Mouse (Mus musculus): ENCODE measurements at regions not wholly inside any gene's neighbourhood (a gene's known extent, or its start where the extent isn't known, plus 50 kb on each side); places are given as distances from the start of the nearest gene placed in this dataset.

DNA sequence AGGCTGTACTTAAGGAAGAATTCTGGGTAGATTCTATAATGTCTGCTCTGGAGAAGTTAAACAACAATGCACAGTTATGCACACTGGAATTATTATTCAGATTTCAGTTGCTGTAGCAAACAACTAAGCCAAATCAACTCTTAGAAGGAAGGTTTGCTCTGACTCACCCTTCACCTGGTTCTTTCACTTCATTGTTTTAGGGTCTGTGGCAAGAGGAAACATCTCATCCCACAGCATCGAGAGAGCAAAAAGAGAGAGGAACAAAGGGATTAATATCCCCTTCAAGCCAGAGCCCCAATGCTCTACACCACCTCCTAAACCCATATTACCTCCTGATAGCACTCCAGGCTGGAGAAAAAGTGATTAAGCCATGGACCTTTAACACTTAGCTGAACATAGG lies 373.4 kb upstream of the Meis1 start:
- no peak for DNase-seq (ENCODE audit: extremely low spot score in 1 of 2, low spot score in 2 of 2)
- no peak for TF ChIP-seq CTCF (IDR thresholded peaks at IDR 0.05)
- intact Hi-C loops (cut with DNase I), result no loop called here
- no peak overlapping the region for H3K27ac ChIP-seq
- no peak overlapping the region for H3K4me3 ChIP-seq

DNA sequence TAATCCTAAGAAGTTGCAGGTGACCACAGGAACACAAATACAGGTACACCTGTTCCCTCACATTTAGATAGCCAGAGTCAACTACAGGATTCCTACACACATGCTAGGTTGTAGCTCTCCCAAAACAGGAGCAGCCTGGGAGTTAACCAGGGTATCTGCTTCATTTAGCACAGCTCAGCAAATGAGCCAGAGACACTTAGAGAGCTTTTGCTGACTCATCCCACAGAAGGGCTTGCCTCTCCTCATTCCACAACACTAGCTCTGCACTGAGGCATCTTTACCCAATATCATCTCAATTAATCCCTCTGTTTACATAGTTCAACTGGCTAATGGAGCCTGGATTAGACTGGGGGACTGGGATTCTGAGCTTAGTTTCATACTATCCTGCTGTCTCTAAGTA lies 375.6 kb upstream of the Meis1 start:
- no peak for TF ChIP-seq CTCF (IDR thresholded peaks at IDR 0.05)
- Histone ChIP-seq H3K4me3 (no peak overlapping the region), H3K27ac (no peak overlapping the region)
- intact Hi-C loops (cut with DNase I), result no loop called here
- no peak for DNase-seq (ENCODE audit: extremely low spot score in 1 of 2, low spot score in 2 of 2)

DNA sequence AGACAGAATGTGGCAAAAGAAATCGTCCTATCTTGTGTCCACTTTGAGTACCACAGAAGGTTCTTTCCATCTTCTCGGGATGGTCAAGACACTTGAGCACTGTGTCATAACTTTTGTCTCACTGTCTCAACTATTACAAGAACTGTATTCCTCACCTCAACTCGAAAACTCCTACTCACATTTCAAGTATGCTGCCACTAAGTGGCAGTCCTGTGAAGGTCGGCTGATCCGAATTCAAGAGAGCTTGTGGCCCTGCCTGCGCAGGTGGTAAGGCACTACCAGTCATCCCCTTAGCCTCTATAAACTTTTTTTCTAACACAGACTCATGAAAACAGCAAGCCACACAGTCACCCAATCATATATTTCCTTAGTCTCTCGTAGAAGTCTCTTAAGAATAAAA lies 381.6 kb upstream of the Meis1 start:
- Histone ChIP-seq H3K27ac (no peak overlapping the region), H3K4me3 (no peak overlapping the region)
- DNase-seq (ENCODE audit: extremely low spot score in 1 of 2, low spot score in 2 of 2), result no peak
- no peak; the same call in 1 of the 2 replicates for TF ChIP-seq CTCF (IDR thresholded peaks at IDR 0.05)
- intact Hi-C loops (cut with DNase I), result no loop called here

- H3K27ac ChIP-seq, result no peak overlapping the region
- intact Hi-C loops (cut with DNase I), result no loop called here
Observed at GRCm38 (mm10) chr11:19420143-19420542, 401.4 kb upstream of the Meis1 start.

GRCm38 (mm10) chr11:19423268-19423667 lies 404.5 kb upstream of the Meis1 start:
- Histone ChIP-seq H3K4me3 (no peak overlapping the region), H3K27ac (no peak overlapping the region)
- intact Hi-C loops (cut with DNase I), result no loop called here
- no peak for TF ChIP-seq CTCF (IDR thresholded peaks at IDR 0.05)
- no peak for DNase-seq (ENCODE audit: extremely low spot score in 1 of 2, low spot score in 2 of 2)

More at GRCm38 (mm10) chr11:19420143-19420542, 401.4 kb upstream of the Meis1 start:
- H3K4me3 ChIP-seq, result no peak overlapping the region
- TF ChIP-seq CTCF (IDR thresholded peaks at IDR 0.05), result peak; percentile 36
- no peak for DNase-seq (ENCODE audit: extremely low spot score in 1 of 2, low spot score in 2 of 2)

- intact Hi-C loops (cut with DNase I), result no loop called here
- Histone ChIP-seq H3K4me3 (no peak overlapping the region), H3K27ac (no peak overlapping the region)
- DNase-seq (ENCODE audit: extremely low spot score in 1 of 2, low spot score in 2 of 2), result peak in 1 of 2 experiments; percentile 13
- TF ChIP-seq CTCF (IDR thresholded peaks at IDR 0.05), result no peak
Observed at GRCm38 (mm10) chr11:19423841-19424815, 405.3 kb upstream of the Meis1 start.

GRCm38 (mm10) chr11:19427559-19427958 lies 408.8 kb upstream of the Meis1 start:
- no peak for TF ChIP-seq CTCF (IDR thresholded peaks at IDR 0.05)
- no peak for DNase-seq (ENCODE audit: extremely low spot score in 1 of 2, low spot score in 2 of 2)
- intact Hi-C loops (cut with DNase I), result no loop called here
- H3K27ac ChIP-seq, result no peak overlapping the region
- H3K4me3 ChIP-seq, result no peak overlapping the region

DNA sequence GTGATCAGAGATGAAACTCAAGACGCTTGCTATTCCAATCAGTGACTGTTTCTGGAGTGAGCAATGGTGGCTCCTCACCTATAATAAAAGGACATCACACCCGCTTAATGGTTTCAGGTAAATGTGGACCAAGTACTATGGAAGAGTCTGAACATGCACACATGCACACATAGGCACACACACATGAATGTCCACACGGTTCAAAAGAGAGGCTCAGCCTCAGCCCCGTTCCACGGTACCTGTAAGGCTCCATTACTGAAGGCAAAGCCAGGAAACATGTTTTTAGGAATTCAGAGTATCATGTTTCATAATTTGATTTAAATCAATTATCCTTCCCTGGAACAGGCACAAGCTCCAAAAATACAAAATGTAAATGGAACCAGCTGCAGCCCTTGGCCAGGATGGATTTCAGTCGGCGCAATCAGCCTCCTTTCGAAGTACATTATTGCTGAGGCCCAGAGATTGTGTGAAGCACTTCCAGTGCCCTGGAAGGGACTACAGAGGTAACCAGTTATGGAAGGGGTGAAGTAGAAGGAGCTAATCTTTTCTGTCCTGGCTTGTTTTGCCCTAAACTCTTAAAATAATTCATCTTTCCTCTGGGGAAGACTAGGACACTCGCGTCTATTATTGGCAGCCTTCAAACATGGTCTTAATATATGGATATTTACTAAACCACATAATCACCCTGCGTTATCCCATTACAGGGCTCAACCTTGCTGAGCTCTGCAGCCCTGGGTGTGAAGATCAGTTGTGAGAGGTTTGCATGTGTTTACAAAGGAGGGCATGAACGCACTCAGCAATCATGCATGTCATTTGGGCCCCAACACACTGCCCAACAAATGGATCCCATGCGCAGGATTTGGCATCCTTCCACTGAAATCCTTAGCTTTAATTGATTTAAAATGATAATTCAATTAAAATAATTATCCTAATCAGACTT lies 415.2 kb upstream of the Meis1 start:
- Histone ChIP-seq H3K4me3 (no peak overlapping the region), H3K27ac (no peak overlapping the region)
- no peak for DNase-seq (ENCODE audit: extremely low spot score in 1 of 2, low spot score in 2 of 2)
- intact Hi-C loops (cut with DNase I), result no loop called here
- no peak for TF ChIP-seq CTCF (IDR thresholded peaks at IDR 0.05)

DNA sequence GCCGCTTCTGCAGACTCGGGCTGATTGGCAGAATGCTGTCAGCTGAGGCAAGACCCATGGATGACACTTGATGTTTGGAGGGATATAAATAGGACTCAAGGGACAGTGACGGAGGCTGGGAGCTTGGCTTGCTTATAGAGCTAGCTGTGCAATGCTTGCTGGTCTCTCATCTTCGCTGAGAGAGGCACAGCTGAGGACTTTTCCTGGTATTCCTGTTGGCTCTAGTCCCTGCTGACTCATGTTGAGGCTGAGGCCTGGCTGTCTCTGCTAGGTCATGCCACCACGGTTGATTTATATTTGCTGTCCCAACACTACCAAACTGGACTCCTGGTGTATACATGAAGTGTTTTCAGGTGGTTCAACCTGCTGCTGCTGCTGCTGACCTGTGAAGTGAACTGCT lies 419.6 kb upstream of the Meis1 start:
- H3K27ac ChIP-seq, result no peak overlapping the region
- no peak overlapping the region for H3K4me3 ChIP-seq
- no peak for TF ChIP-seq CTCF (IDR thresholded peaks at IDR 0.05)
- no peak for DNase-seq (ENCODE audit: extremely low spot score in 1 of 2, low spot score in 2 of 2)
- intact Hi-C loops (cut with DNase I), result no loop called here

- Histone ChIP-seq H3K27ac (no peak overlapping the region), H3K4me3 (no peak overlapping the region)
- no peak for DNase-seq (ENCODE audit: extremely low spot score in 1 of 2, low spot score in 2 of 2)
- intact Hi-C loops (cut with DNase I), result no loop called here
- no peak for TF ChIP-seq CTCF (IDR thresholded peaks at IDR 0.05)
Observed at GRCm38 (mm10) chr11:19441936-19442335, 423.2 kb upstream of the Meis1 start.

- H3K27ac ChIP-seq, result no peak overlapping the region
- intact Hi-C loops (cut with DNase I), result no loop called here
- no peak for TF ChIP-seq CTCF (IDR thresholded peaks at IDR 0.05)
- no peak for DNase-seq (ENCODE audit: extremely low spot score in 1 of 2, low spot score in 2 of 2)
- no peak overlapping the region for H3K4me3 ChIP-seq
Observed at GRCm38 (mm10) chr11:19455391-19456290, 436.9 kb upstream of the Meis1 start.
